17 mouse cellular contexts compared by ENCODE assay signal in the genomic region with DNA sequence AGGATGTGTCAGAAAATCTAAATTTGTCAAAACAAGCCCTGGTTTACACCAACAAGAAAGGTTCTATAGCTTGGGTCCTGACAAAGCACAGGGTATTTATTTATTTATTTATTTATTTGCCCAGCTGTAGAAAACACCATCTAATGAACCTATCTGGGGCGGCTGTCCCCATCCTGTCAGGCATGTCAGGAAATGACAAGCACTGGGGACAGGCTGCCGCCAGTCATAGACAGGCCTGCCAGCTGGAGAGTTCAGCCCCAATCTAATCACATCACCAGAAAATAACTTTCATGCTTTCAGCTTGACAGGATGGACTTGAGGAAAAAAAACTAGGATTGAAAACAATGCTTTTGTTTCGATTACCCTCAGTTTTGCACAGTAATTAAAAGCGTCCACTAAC. TPM values are rescaled to one million over a fixed set of nuclear protein-coding genes. Genes with fewer than 3 reads are reported as not detected.
DNase-seq lines count a peak whose midpoint lies in the region; ATAC-seq and TF ChIP-seq lines count a peak whose summit lies in the region.
"Had no signal": no experiment of that assay in that cellular context is flagged by ENCODE, and none has a peak within 500 bp of the region (broad histone marks: within the 10 kb centered on the region; RNA-seq: fewer than 3 reads in every experiment).

No protein-coding gene starts in this region.

- no peak overlapping the region for H3K4me2 ChIP-seq in forebrain, embryonic 12.5 days
- no peak overlapping the region for H3K4me2 ChIP-seq in forebrain, embryonic 11.5 days (ENCODE audit: low read depth, low read length, severe bottlenecking)
- no peak overlapping the region for H3K4me2 ChIP-seq in hindbrain, embryonic 13.5 days
- H3K4me2 ChIP-seq in midbrain, embryonic 14.5 days (ENCODE audit: low read length), result peak overlapping the region; percentile 36
- no peak overlapping the region for H3K4me2 ChIP-seq in lung, postnatal 0 days (replicated peaks; ENCODE audit: low read depth, low read length)
- H3K4me2 ChIP-seq: embryonic facial prominence, embryonic 13.5 days; limb, embryonic 13.5 days; liver, embryonic 15.5 days had no signal

- no peak for DNase-seq in forebrain, embryonic 11.5 days (ENCODE audit: low spot score)
- peak; percentile 14 for DNase-seq in 416B (ENCODE audit: low read depth)
- DNase-seq in midbrain, embryonic 14.5 days, result no peak
- DNase-seq in lung, postnatal 0 days (ENCODE audit: low spot score), result no peak
- no peak for DNase-seq in lung, postnatal 14 days
- DNase-seq in cerebellum, adult 18-20 months, result no peak
- DNase-seq: cerebellum, adult 11-12 months; kidney, adult 11 months; kidney, postnatal 4 days; lung, postnatal 36 days; thymus, postnatal 36 days had no signal

- no peak overlapping the region for H3K4me3 ChIP-seq in forebrain, embryonic 12.5 days (replicated peaks)
- H3K4me3 ChIP-seq in forebrain, embryonic 11.5 days (ENCODE audit: low read depth, low read length), result no peak overlapping the region
- H3K4me3 ChIP-seq in hindbrain, embryonic 13.5 days, result no peak overlapping the region
- H3K4me3 ChIP-seq in midbrain, embryonic 14.5 days (replicated peaks; ENCODE audit: low read depth, low read length), result no peak overlapping the region
- no peak overlapping the region for H3K4me3 ChIP-seq in lung, postnatal 0 days (ENCODE audit: low read depth, low read length)
- H3K4me3 ChIP-seq: embryonic facial prominence, embryonic 13.5 days; limb, embryonic 13.5 days; liver, embryonic 15.5 days had no signal

- no peaks in the 10 kb centered on the region for H3K36me3 ChIP-seq in forebrain, embryonic 12.5 days (replicated peaks)
- no peaks in the 10 kb centered on the region for H3K36me3 ChIP-seq in forebrain, embryonic 11.5 days (ENCODE audit: control insufficient read depth, insufficient read depth, low read length)
- no peaks in the 10 kb centered on the region for H3K36me3 ChIP-seq in hindbrain, embryonic 13.5 days
- H3K36me3 ChIP-seq in midbrain, embryonic 14.5 days (ENCODE audit: control insufficient read depth, insufficient read depth, low read length), result no peaks in the 10 kb centered on the region
- no peaks in the 10 kb centered on the region for H3K36me3 ChIP-seq in lung, postnatal 0 days (ENCODE audit: insufficient read depth, low read length)
- H3K36me3 ChIP-seq: embryonic facial prominence, embryonic 13.5 days; limb, embryonic 13.5 days; liver, embryonic 15.5 days had no signal

- no peak for TF ChIP-seq CTCF in lung, postnatal 0 days (IDR thresholded peaks at IDR 0.05)

- no peak overlapping the region for H3K9ac ChIP-seq in forebrain, embryonic 12.5 days
- H3K9ac ChIP-seq in forebrain, embryonic 11.5 days (ENCODE audit: low read length), result no peak overlapping the region
- H3K9ac ChIP-seq in hindbrain, embryonic 13.5 days, result peak overlapping the region; percentile 19; the same call in 1 of the 2 replicates
- H3K9ac ChIP-seq in midbrain, embryonic 14.5 days (replicated peaks; ENCODE audit: low read length), result no peak overlapping the region
- H3K9ac ChIP-seq in lung, postnatal 0 days (replicated peaks; ENCODE audit: low read depth), result no peak overlapping the region
- H3K9ac ChIP-seq: embryonic facial prominence, embryonic 13.5 days; limb, embryonic 13.5 days; liver, embryonic 15.5 days had no signal

- 0 out of 2 replicates have a peak overlapping the region, but pooled peaks have one; percentile 58 for H3K27ac ChIP-seq in forebrain, embryonic 12.5 days
- H3K27ac ChIP-seq in forebrain, embryonic 11.5 days (ENCODE audit: low read depth, low read length), result no peak overlapping the region
- peak overlapping the region; percentile 88 for H3K27ac ChIP-seq in hindbrain, embryonic 13.5 days
- H3K27ac ChIP-seq in midbrain, embryonic 14.5 days (replicated peaks; ENCODE audit: low read depth, low read length), result peak overlapping the region; percentile 92
- no peak overlapping the region for H3K27ac ChIP-seq in lung, postnatal 0 days (ENCODE audit: low read length)
- H3K27ac ChIP-seq: embryonic facial prominence, embryonic 13.5 days; limb, embryonic 13.5 days; liver, embryonic 15.5 days; stomach, postnatal 0 days had no signal

- H3K4me1 ChIP-seq in forebrain, embryonic 12.5 days, result peaks cover 21% of the 10 kb centered on the region
- no peaks in the 10 kb centered on the region for H3K4me1 ChIP-seq in forebrain, embryonic 11.5 days (replicated peaks; ENCODE audit: control insufficient read depth, insufficient read depth, low read length)
- peaks cover 27% of the 10 kb centered on the region for H3K4me1 ChIP-seq in hindbrain, embryonic 13.5 days (replicated peaks)
- H3K4me1 ChIP-seq in midbrain, embryonic 14.5 days (ENCODE audit: control insufficient read depth, insufficient read depth, low read length), result peaks cover 29% of the 10 kb centered on the region
- H3K4me1 ChIP-seq in lung, postnatal 0 days (ENCODE audit: insufficient read depth, low read depth, low read length), result no peaks in the 10 kb centered on the region
- H3K4me1 ChIP-seq: embryonic facial prominence, embryonic 13.5 days; liver, embryonic 15.5 days had no signal

- TF ChIP-seq EP300 in lung, postnatal 0 days (IDR thresholded peaks at IDR 0.05), result no peak

- H3K27me3 ChIP-seq in forebrain, embryonic 12.5 days, result peaks cover 17% of the 10 kb centered on the region
- peaks cover 3% of the 10 kb centered on the region; the same call in 1 of the 2 replicates for H3K27me3 ChIP-seq in forebrain, embryonic 11.5 days (ENCODE audit: control insufficient read depth, insufficient read depth, low read length)
- no peaks in the 10 kb centered on the region for H3K27me3 ChIP-seq in hindbrain, embryonic 13.5 days
- no peaks in the 10 kb centered on the region for H3K27me3 ChIP-seq in midbrain, embryonic 14.5 days (ENCODE audit: control insufficient read depth, insufficient read depth, low read length)
- H3K27me3 ChIP-seq in lung, postnatal 0 days (replicated peaks; ENCODE audit: insufficient read depth, low read length), result no peaks in the 10 kb centered on the region
- H3K27me3 ChIP-seq: embryonic facial prominence, embryonic 13.5 days; limb, embryonic 13.5 days; liver, embryonic 15.5 days had no signal

- no peaks in the 10 kb centered on the region for H3K9me3 ChIP-seq in forebrain, embryonic 12.5 days
- no peaks in the 10 kb centered on the region for H3K9me3 ChIP-seq in forebrain, embryonic 11.5 days (ENCODE audit: control insufficient read depth, low read length)
- H3K9me3 ChIP-seq in hindbrain, embryonic 13.5 days, result no peaks in the 10 kb centered on the region
- H3K9me3 ChIP-seq in midbrain, embryonic 14.5 days (ENCODE audit: control insufficient read depth, low read length), result no peaks in the 10 kb centered on the region
- H3K9me3 ChIP-seq in lung, postnatal 0 days (ENCODE audit: low read length), result no peaks in the 10 kb centered on the region
- H3K9me3 ChIP-seq: embryonic facial prominence, embryonic 13.5 days; limb, embryonic 13.5 days; liver, embryonic 15.5 days had no signal

- WGBS in forebrain, embryonic 12.5 days, result 73% methylated on average over 4 of the region's 4 CpGs
- 73% methylated on average over 4 of the region's 4 CpGs for WGBS in forebrain, embryonic 11.5 days
- 55% methylated on average over 4 of the region's 4 CpGs for WGBS in hindbrain, embryonic 13.5 days
- 19% methylated on average over 4 of the region's 4 CpGs for WGBS in midbrain, embryonic 14.5 days
- 74% methylated on average over 4 of the region's 4 CpGs for WGBS in lung, postnatal 0 days

- peak; percentile 55; the same call in 1 of the 2 replicates for ATAC-seq in forebrain, embryonic 12.5 days (ENCODE audit: low FRiP score)
- ATAC-seq in forebrain, embryonic 11.5 days (replicated peaks; ENCODE audit: low FRiP score), result no peak
- ATAC-seq in hindbrain, embryonic 13.5 days (ENCODE audit: low FRiP score), result peak; percentile 76
- ATAC-seq in midbrain, embryonic 14.5 days (ENCODE audit: low FRiP score, low TSS enrichment), result peak; percentile 68; the same call in 1 of the 2 replicates
- no peak for ATAC-seq in lung, postnatal 0 days

RNA-seq across cellular contexts. Expression of a gene that starts 39.7 kb away (rescaled TPM):
- 27.4 and 34.9 TPM in 2 replicates for polyA plus RNA-seq in forebrain, embryonic 12.5 days (2016; fragmentation: Nextera tagmentation; extraction: Ambion mirVana)
- polyA plus RNA-seq in forebrain, embryonic 11.5 days (2014; fragmentation: Nextera tagmentation; extraction: Ambion mirVana), result 16.6 and 20.5 TPM in 2 replicates
- polyA plus RNA-seq in hindbrain, embryonic 13.5 days (2015; fragmentation: Nextera tagmentation; extraction: Ambion mirVana), result 167 and 174 TPM in 2 replicates
- 218 and 237 TPM in 2 replicates for polyA plus RNA-seq in midbrain, embryonic 14.5 days (2014; fragmentation: Nextera tagmentation; extraction: Ambion mirVana)
- 0.24 TPM in 1 of 2 replicates, not detected in the other for polyA plus RNA-seq in lung, postnatal 0 days (2015; fragmentation: Nextera tagmentation; extraction: Ambion mirVana)

Comparison
In these comparisons a context has a peak if more than half of its experiments do, and no peak if none do; other contexts are left out.
1. ATAC-seq: peak in forebrain, embryonic 12.5 days (single experiment), hindbrain, embryonic 13.5 days (single experiment) and midbrain, embryonic 14.5 days (single experiment); none in forebrain, embryonic 11.5 days (single experiment) and lung, postnatal 0 days (single experiment).
2. H3K27ac ChIP-seq: peak in forebrain, embryonic 12.5 days (single experiment), hindbrain, embryonic 13.5 days (single experiment) and midbrain, embryonic 14.5 days (single experiment); none in forebrain, embryonic 11.5 days (single experiment) and lung, postnatal 0 days (single experiment).
3. RNA of a gene that starts 39.7 kb away (polyA plus RNA-seq): 218 to 237 TPM in midbrain, embryonic 14.5 days, 167 to 174 TPM in hindbrain, embryonic 13.5 days, 27.4 to 34.9 TPM in forebrain, embryonic 12.5 days and 16.6 to 20.5 TPM in forebrain, embryonic 11.5 days; 0.24 TPM in lung, postnatal 0 days; every median in the first group is over 10 times any median in the second.